Mouse (Mus musculus) layer of hippocampus, adult 8-10 months (tissue): Measurements from ENCODE around the gene Stag1. TPM values are rescaled to one million over a fixed set of nuclear protein-coding genes. Genes with fewer than 3 reads are reported as not detected.

Experiments
- DNase-seq, 2 experiments: peaks; one replicate each; pipeline ENCODE4 v3.0.0; 2022; ENCODE audit warnings: low spot score in 2 of 2
- total RNA-seq, 4 experiments: library from RNA; stranded (reverse); gene quantifications; 2 replicates each; pipeline ENCODE4 v1.2.4; 2022

Stag1 gene
- total RNA-seq, 4 experiments from 2014 or later = 53.6 to 71.0 (median 63.8) TPM

GRCm38 (mm10) chr9:100951481-100951880, 353.9 kb downstream of the Stag1 start:
- no peak for DNase-seq

- DNase-seq = no peak
These were observed 365.4 kb downstream of the Stag1 start for GRCm38 (mm10) chr9:100962903-100963427.

- no peak for DNase-seq
These were observed 365.9 kb downstream of the Stag1 start for GRCm38 (mm10) chr9:100963428-100963912.

DNA sequence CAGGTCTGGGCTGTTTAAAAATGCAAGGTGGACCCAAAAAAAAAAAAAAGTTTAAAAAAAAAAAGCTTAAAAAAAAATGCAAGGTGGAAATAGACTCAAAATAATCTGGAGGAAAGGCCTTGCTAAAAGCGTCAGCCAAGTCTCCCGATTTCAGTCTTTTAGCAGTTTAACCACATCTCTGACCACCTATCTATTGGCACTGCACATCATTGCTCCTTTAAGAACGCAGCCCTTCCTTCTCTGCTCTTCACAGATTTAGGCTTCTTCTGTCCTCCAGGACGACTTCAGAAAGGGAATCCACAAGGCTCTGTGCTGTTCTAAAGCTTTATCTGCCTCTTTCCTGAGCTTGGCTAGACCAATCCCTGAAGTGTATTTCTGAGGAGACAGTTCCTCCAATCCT, 366.5 kb downstream of the Stag1 start:
- no peak for DNase-seq

DNA sequence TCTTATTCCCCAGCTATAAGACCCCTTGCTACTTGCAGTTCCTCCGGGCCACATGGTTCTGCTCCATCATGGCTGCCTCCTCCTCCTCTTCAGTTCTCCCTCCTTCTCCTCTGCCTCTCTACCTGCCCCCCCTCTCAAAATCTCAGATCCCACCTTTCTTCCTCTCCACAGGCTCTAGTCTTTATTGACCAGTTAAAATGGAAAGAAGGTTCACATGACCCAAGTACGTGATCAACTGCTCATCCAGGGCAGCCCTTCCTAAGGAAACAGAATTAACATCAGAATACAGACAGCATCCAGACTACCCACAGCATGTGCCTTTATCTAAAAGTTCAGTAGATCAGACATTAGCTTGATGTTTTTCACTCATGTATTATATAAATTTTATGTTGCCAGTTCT, 371.9 kb downstream of the Stag1 start:
- no peak for DNase-seq

DNA sequence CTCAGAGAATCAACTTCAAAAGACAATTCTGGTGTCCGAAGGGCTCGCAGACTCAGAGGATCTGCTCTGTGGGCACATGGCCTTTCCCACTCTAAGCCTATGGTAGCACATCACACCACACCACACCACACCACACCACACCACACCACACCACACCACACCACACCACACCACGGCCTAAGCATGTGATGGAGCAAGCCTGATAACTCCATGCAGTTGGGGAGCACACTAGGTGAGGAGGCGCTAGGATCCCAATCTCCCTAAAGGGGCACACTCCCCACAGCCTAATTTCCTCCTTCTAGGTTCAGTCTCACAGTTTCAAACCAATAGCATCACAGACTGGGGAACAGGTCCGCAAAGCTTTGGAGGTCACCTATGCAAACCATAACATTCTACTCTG, 381.1 kb downstream of the Stag1 start:
- DNase-seq = no peak

GRCm38 (mm10) chr9:100979260-100979659, 381.7 kb downstream of the Stag1 start:
- no peak for DNase-seq

DNA sequence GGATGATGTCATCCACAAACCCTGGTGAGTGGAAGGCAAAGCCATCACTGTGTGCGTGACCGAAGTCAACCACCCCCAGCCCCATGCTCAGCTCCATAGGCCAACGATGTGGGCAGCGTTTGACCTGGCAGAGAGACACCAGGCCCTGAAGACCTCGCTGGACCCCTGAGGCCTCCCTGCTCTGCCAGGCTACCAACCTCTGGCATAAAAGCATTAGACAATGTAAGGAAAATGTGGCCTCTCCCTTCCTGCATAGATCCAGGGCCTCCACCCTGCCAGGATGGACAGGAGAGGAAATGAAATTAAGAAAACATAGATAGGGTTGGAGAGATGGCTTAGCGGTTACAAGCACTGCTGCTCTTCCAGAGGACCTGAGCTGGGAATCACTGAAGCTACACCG, 385.2 kb downstream of the Stag1 start:
- no peak for DNase-seq

DNA sequence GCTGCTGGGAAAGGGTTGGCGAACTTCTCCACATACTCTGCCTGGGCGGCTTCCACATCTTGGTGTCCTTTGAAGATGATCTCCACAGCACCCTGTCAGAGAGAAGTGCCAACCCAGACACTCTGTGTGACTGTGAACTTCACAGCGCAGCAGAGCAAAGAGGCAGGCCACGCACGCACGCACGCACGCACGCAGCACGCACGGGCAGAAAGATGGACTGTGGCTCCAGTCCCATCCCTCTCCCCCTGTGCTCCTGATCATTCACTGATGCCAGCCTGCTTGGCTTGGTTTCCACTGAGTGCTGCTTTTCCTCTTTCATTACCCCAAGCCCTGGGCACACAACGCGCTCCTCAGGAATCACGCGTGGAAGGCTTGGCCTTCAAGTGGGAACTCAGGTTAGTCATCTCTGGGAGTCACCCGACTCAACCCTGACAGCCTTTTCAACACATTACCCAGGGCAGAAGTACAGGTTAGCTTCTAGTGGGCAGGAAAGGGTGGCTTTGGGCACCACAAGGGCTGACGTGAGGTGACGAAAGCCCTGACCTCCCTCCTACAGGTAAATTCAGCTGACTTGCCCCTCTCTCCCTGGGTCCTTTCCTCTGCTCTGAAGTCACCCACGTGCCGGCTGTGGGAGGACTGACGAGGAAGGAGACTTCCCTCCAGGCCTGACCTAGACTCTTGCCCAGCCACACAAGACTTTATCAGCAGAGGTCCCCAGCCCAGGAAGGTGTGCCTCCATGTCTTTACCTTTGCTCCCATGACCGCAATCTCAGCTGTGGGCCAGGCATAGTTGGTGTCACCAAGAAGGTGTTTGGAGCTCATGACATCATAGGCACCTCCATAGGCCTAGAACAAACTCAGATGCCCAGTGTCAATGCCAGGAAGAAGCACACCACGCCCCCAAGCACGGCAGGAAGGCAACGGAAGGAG, 387.0 kb downstream of the Stag1 start:
- DNase-seq = no peak

GRCm38 (mm10) chr9:100987006-100987405, 389.4 kb downstream of the Stag1 start:
- no peak for DNase-seq

DNA sequence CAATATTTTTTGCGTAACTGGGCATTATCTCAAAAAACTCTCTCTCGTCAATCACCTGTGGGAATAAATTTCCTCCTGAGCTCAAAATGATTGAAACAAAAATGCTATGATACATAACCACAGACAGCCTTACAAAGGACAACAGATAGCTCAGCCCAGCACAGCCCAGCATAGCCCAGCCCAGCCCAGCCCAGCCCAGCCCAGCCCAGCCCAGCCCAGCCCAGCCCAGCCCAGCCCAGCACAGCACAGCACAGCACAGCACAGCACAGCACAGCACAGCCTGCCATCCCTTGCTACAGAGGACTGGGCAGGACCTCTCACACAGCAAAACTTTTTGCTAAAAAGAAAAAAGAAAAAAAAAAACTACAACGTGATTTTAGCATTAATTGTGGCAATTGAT, 390.3 kb downstream of the Stag1 start:
- no peak for DNase-seq

DNA sequence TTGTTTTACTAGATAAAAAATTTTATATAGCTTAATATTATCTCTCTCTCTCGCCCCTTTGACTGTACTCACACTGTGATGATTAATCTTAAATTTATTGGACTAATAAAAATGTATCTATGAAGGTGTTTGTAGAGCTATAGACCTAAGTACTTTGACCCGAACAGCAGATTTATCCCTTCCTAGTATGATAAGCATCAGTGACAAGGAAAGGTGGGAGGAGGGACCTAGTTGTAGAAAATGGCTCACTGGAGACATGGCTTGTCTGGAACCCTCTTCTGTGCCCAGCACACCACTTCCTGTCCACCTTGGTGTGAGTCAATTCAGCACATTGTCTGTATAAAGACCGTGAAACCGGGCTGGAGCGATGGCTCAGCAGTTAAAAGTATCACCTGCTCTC, 393.0 kb downstream of the Stag1 start:
- DNase-seq = no peak

DNA sequence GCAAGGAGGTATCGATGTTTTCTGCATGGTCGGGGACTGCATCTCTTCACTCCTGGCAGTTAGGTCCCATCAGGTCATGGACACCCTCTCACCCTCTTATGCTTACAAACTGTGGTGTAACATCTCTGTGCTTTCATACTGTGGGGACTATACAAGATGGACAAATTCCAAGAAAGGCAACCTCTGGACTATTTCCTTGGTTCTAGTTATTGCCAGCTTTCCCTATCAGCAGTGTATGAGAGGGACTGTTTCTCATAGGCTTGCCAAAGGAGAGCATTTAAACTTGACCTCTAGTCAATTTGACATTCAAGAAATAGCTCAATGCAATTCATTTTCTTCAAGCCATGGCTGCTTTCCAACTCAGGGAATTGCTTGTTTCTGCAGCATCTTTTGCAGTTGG, 393.7 kb downstream of the Stag1 start:
- no peak for DNase-seq

GRCm38 (mm10) chr9:100992191-100992590, 394.6 kb downstream of the Stag1 start:
- DNase-seq = no peak

DNA sequence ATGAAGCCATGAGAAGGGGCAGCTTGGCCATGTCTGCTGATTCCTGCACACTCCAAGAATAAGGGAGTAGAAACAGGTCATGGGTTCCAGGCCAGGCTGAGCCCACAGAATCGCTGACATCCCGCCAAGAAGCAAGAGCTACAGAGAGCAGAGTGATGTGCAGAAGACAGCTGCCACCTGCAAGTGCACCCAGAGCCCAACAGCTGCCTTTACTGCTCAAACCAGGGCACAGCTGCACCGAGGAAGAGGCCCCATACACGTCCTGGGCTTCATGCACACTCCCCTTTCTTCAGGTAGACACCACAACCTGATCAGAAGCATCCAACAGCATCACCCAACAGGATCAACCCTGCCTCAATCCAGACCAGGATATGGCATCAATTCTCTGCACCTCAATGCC, 396.3 kb downstream of the Stag1 start:
- no peak for DNase-seq

DNA sequence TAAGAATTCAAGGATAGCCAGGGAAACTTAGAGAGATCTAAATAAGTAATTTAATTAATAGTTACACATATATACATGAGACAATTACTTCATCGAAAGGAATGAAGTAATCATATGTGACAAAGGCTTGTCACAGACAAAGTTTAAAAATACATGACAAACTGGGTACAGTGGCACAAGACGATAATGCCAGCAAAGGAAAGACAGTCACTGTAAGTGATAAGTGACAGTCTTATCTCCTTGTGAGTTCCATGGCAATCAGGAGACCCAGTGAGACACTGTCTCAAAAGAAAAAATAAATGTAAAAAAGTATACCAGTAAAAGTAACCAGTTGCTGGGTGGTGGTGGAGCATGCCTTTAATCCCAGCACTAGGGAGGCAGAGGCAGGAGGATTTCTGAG, 399.5 kb downstream of the Stag1 start:
- no peak for DNase-seq

GRCm38 (mm10) chr9:101002053-101002452, 404.5 kb downstream of the Stag1 start:
- no peak for DNase-seq

DNA sequence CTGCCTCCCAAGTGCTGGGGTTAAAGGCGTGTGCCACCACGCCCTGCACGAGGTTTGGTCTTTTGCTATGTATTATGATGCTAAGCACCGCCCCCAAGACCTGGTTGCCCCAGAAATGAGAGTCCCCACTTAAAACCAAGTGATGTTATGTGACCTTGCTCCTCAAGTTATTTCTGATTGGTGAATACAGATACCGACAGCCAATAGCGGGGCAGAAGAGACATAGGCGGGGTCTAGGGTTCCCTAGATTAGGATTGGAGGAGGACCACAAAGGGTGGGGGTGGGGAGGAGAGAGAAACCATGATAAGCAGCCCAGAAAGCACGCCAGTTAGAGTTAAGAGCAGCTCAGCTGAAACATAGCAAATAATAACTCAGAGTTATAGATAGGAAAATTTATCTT, 405.2 kb downstream of the Stag1 start:
- DNase-seq = no peak

DNA sequence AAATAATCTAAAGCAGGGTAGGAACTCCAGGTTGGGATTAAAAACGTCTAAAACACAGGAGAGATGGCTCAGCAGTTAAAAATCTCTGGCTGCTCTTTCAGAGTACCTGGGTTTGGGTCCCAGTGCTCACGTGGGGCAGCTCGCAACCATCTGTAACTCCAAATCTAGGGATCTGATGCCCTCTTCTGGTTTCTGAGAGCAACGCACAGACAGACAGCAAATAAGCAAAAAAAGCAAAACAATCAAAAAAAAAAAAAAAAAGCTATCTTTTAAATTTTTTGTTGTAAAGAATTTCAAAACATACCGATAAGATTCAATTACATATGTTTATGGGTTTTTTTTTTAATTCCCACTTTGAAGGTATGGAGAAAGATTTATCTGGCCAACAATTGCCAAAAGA, 405.7 kb downstream of the Stag1 start:
- DNase-seq = no peak

- DNase-seq = no peak
These were observed 408.3 kb downstream of the Stag1 start for GRCm38 (mm10) chr9:101005866-101006265.
